Mouse (Mus musculus) heart, embryonic 13.5 days (tissue): Measurements from ENCODE around the gene Akr1b8. TPM values are rescaled to one million over a fixed set of nuclear protein-coding genes. Genes with fewer than 3 reads are reported as not detected.
"Not testable (repeated sequence)": the region's sequence is repeated elsewhere in the genome, so short reads cannot be mapped to it uniquely, and the experiment has no call there.

Experiments used
- ATAC-seq: fragments of 200-750 bp; cut with Nextera tagmentation; 2 replicates; pipeline ENCODE4 v1.8.0; 2017; ENCODE audit warnings: moderate TSS enrichment; ENCODE audit not compliant: insufficient number of reproducible peaks, low FRiP score, low TSS enrichment; ENCODE audit errors: extremely low read depth
- H3K27ac ChIP-seq: fragments of 300-500 bp; sonication (generic); replicated peaks from 2 replicates; pipeline ENCODE4 v1.5.1; 2015; ENCODE audit warnings: moderate library complexity, mild to moderate bottlenecking, inconsistent platforms
- H3K27me3 ChIP-seq: fragments of 300-500 bp; sonication (generic); replicated peaks from 2 replicates; pipeline ENCODE4 v1.6.1; 2015; ENCODE audit warnings: mild to moderate bottlenecking, inconsistent platforms
- H3K36me3 ChIP-seq: fragments of 300-500 bp; sonication (generic); 2 replicates; pipeline ENCODE4 v1.6.1; 2015; ENCODE audit warnings: mild to moderate bottlenecking, inconsistent platforms
- H3K4me1 ChIP-seq: fragments of 300-500 bp; sonication (generic); 2 replicates; pipeline ENCODE4 v1.6.1; 2015; ENCODE audit warnings: inconsistent platforms
- H3K4me2 ChIP-seq: fragments of 300-500 bp; sonication (generic); 2 replicates; pipeline ENCODE4 v1.6.1; 2015; ENCODE audit warnings: inconsistent platforms, mild to moderate bottlenecking, moderate library complexity
- H3K4me3 ChIP-seq: fragments of 300-500 bp; sonication (generic); 2 replicates; pipeline ENCODE4 v1.5.1; 2015; ENCODE audit warnings: moderate library complexity, mild to moderate bottlenecking, inconsistent platforms
- H3K9ac ChIP-seq: fragments of 300-500 bp; sonication (generic); 2 replicates; pipeline ENCODE4 v1.6.1; 2015; ENCODE audit warnings: inconsistent platforms, mild to moderate bottlenecking, moderate library complexity
- H3K9me3 ChIP-seq: fragments of 300-500 bp; sonication (generic); 2 replicates; pipeline ENCODE4 v1.6.1; 2016; ENCODE audit warnings: inconsistent platforms
- WGBS: fragments of 180-500 bp; shearing (Covaris S2); methylation state at CpG from one replicate; pipeline ENCODE4 v1.1.7; 2015; ENCODE audit warnings: mixed read lengths; 5-methylcytosine and 5-hydroxymethylcytosine counted together
- polyA plus RNA-seq: library from polyadenylated mRNA; unstranded; fragments of >200 nt; fragmentation: Nextera tagmentation; extraction: Ambion mirVana; gene quantifications from 2 replicates; pipeline ENCODE4 v1.2.1, GENCODE M21; 2015

Gene Akr1b8
- polyA plus RNA-seq, 1 experiment from 2014 or later: 12.0 TPM

DNA sequence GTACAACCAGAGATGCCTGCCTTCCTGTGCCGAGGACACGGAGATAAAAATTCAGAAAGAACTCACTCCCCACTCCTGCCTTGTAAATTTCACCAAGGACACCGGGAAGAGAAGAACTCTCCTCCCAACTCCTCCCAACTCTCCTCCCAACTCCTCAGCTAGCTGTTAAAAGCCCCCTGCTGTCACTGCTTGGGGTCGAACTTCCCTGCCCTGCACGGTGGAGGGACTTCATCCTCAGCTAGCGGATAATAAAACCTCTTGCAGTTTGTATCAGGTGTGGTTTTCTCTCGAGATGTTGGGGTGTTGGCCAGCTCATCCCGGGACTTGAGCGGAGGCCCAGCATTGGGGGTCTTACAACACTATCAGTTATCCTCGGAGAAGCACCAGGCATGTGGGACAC is 2.4 kb upstream of the Akr1b8 start:
- ATAC-seq, H3K27ac ChIP-seq, H3K9ac ChIP-seq, H3K4me2 ChIP-seq, H3K36me3 ChIP-seq, H3K27me3 ChIP-seq, H3K9me3 ChIP-seq, H3K4me3 ChIP-seq: not testable (repeated sequence)
- WGBS: 25% methylated on average over 10 of the region's 10 CpGs
- peaks cover 30% of the 10 kb centered on the region for H3K4me1 ChIP-seq

DNA sequence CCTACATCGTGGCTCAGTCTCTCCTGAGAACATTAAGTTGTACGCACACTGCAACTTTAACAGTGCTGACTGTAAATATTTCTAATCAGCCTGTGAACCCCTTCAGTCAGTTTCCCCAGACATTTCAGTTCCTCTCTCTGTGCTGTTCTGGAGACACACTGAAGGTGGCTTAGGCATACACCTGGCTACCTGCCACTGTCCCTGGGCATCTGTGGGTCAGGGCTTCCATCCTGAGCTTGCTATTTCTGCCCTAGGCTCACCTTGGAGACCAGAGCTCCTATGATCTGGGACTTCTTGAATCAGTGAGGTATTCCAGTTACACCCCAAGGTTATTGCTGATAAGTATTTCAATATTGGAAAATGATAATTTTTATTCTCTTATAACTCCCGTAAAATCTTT is 1.5 kb upstream of the Akr1b8 start:
- no peak for ATAC-seq
- H3K4me3 ChIP-seq: no peak overlapping the region

DNA sequence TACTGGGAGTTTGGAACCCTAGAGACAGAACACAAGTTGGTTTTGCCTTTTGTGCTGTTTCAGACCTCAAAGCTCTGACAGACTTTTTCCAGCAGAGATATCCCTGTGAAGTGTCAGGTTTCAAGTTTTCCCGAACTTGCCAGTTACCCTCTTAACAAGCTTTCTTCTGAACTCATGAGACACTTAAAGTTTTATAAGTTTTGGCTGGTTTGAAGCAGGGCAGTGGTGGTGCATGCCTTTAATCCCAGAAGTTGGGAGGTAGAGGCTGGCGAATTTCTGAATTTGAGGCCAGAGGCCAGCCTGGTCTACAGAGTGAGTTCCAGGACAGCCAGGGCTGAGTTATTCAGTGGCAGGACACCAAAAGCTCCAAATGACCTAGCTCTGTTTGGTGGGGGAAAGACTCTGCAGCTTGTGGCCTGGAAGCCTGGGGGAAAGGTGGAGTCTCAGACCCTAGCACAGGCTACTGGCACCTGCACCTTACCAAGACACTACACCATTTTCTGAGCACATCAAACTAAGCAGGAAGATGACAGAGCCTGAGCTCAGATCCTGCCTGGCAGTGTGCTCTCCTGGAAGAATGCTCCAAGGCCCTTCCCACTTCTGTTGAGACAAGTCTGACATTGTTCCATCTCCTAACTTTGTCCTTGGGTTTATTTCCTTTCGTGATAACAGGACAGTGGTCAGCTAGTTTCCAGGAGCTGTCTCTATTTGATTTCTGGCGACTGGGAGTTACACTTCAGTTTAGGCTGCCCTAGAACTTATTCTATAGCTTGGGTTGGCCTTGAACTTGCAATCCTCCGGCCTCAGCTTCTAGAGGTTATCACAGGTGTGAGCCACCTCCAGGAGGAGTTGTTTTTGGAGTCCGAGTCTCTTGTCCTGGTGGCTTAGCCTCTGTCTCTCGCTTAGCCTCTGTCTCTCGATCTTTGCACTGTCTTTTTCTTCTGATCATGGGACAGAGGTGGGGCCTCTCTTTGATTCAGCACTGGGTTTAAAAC is 732 bp downstream of the Akr1b8 start:
- H3K36me3 ChIP-seq: no peaks in the 10 kb centered on the region
- H3K9me3 ChIP-seq: no peaks in the 10 kb centered on the region
- 49% methylated on average over 8 of the region's 8 CpGs for WGBS
- peak overlapping the region; percentile 68 for H3K4me2 ChIP-seq
- peak overlapping the region; percentile 79 for H3K27ac ChIP-seq
- H3K27me3 ChIP-seq: no peaks in the 10 kb centered on the region
- peaks cover 30% of the 10 kb centered on the region for H3K4me1 ChIP-seq
- peak overlapping the region; percentile 44 for H3K4me3 ChIP-seq
- no peak for ATAC-seq
- H3K9ac ChIP-seq: peak overlapping the region; percentile 64; the same call in 1 of the 2 replicates

More for the DNA sequence above, 1.5 kb upstream of the Akr1b8 start:
- Histone ChIP-seq H3K4me1 (peaks cover 30% of the 10 kb centered on the region), H3K27me3 (no peaks in the 10 kb centered on the region), H3K36me3 (no peaks in the 10 kb centered on the region), H3K9me3 (no peaks in the 10 kb centered on the region), H3K9ac (no peak overlapping the region), H3K27ac (no peak overlapping the region), H3K4me2 (no peak overlapping the region)
- WGBS: 86% methylated on average over 3 of the region's 3 CpGs

- Histone ChIP-seq H3K4me3 (no peak overlapping the region), H3K9ac (no peak overlapping the region), H3K27ac (peak overlapping the region; percentile 40; the same call in 1 of the 2 replicates), H3K4me1 (peaks cover 30% of the 10 kb centered on the region), H3K9me3 (no peaks in the 10 kb centered on the region), H3K4me2 (no peak overlapping the region), H3K27me3 (no peaks in the 10 kb centered on the region), H3K36me3 (no peaks in the 10 kb centered on the region)
- no peak for ATAC-seq
- WGBS: 30% methylated on average over 6 of the region's 6 CpGs
These were observed 1.4 kb downstream of the Akr1b8 start for GRCm38 (mm10) chr6:34355349-34355747.

GRCm38 (mm10) chr6:34355841-34356240 is 1.9 kb downstream of the Akr1b8 start:
- H3K4me1 ChIP-seq: peaks cover 30% of the 10 kb centered on the region

DNA sequence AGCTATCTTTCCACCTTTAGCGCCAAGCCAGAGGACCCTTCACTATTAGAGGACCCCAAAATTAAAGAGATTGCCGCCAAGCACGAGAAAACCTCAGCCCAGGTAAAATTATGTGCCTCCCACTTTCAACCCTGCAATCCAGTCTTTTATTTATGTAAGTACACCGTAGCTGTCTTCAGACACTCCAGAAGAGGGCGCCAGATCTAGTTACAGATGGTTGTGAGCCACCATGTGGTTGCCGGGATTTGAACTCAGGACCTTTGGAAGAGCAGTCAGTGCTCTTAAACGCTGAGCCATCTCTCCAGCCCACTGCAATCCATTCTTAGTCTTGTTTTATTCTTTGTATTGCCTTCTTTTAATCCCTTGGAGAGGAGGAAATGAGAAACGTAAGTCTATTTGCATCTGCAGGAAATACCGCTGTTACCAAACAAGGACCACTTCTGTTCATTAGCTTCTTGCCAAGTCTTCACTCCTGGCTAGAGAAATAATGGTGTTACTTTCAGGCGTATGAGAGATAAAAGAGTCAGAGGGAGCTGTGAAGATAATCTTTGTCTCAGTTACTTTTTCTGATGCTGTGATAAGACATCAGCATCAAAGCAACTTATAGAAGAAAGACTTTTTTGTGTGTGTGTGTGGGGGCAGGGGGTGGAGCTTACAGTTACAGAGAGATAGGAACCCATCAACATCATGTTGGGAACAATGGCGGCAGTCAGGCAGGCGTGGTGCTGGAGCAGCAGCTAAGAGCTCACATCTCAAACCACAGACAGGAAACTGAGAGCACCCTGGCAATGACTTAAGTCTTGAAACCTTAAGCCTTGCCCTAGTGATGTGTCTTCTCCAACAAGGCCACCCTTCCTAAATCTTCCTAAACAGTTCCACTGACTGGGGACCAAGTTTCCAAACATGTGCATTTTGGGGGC is 10.6 kb downstream of the Akr1b8 start:
- H3K36me3 ChIP-seq: peaks cover 11% of the 10 kb centered on the region; the same call in 1 of the 2 replicates
- no peak overlapping the region for H3K27ac ChIP-seq
- no peaks in the 10 kb centered on the region for H3K27me3 ChIP-seq
- 77% methylated on average over 12 of the region's 12 CpGs for WGBS
- no peak for ATAC-seq
- no peak overlapping the region for H3K4me2 ChIP-seq
- no peaks in the 10 kb centered on the region for H3K9me3 ChIP-seq
- no peak overlapping the region for H3K4me3 ChIP-seq
- H3K9ac ChIP-seq: no peak overlapping the region
- peaks cover 3% of the 10 kb centered on the region; the same call in 1 of the 2 replicates for H3K4me1 ChIP-seq

More at GRCm38 (mm10) chr6:34355841-34356240, 1.9 kb downstream of the Akr1b8 start:
- H3K9me3 ChIP-seq: no peaks in the 10 kb centered on the region
- no peak overlapping the region for H3K9ac ChIP-seq
- H3K27me3 ChIP-seq: no peaks in the 10 kb centered on the region
- no peak for ATAC-seq
- H3K4me2 ChIP-seq: no peak overlapping the region
- H3K27ac ChIP-seq: no peak overlapping the region
- no peaks in the 10 kb centered on the region for H3K36me3 ChIP-seq
- no peak overlapping the region for H3K4me3 ChIP-seq
- WGBS: 59% methylated on average over 9 of the region's 9 CpGs

GRCm38 (mm10) chr6:34367998-34368397 is 14.1 kb downstream of the Akr1b8 start:
- Histone ChIP-seq H3K4me1 (peaks cover 3% of the 10 kb centered on the region; the same call in 1 of the 2 replicates), H3K27me3 (no peaks in the 10 kb centered on the region), H3K4me3 (no peak overlapping the region), H3K4me2 (no peak overlapping the region), H3K9me3 (no peaks in the 10 kb centered on the region), H3K9ac (no peak overlapping the region), H3K27ac (no peak overlapping the region), H3K36me3 (peaks cover 11% of the 10 kb centered on the region; the same call in 1 of the 2 replicates)
- 62% methylated on average over 9 of the region's 9 CpGs for WGBS
- ATAC-seq: no peak

- no peak overlapping the region for H3K4me3 ChIP-seq
- peaks cover 2% of the 10 kb centered on the region; the same call in 1 of the 2 replicates for H3K36me3 ChIP-seq
- no peak overlapping the region for H3K4me2 ChIP-seq
- H3K27ac ChIP-seq: no peak overlapping the region
- no peak overlapping the region for H3K9ac ChIP-seq
- no peak for ATAC-seq
- 80% methylated on average over 8 of the region's 8 CpGs for WGBS
- H3K27me3 ChIP-seq: no peaks in the 10 kb centered on the region
- no peaks in the 10 kb centered on the region for H3K9me3 ChIP-seq
- peaks cover 3% of the 10 kb centered on the region; the same call in 1 of the 2 replicates for H3K4me1 ChIP-seq
These were observed 16.2 kb downstream of the Akr1b8 start for GRCm38 (mm10) chr6:34370081-34370480.

DNA sequence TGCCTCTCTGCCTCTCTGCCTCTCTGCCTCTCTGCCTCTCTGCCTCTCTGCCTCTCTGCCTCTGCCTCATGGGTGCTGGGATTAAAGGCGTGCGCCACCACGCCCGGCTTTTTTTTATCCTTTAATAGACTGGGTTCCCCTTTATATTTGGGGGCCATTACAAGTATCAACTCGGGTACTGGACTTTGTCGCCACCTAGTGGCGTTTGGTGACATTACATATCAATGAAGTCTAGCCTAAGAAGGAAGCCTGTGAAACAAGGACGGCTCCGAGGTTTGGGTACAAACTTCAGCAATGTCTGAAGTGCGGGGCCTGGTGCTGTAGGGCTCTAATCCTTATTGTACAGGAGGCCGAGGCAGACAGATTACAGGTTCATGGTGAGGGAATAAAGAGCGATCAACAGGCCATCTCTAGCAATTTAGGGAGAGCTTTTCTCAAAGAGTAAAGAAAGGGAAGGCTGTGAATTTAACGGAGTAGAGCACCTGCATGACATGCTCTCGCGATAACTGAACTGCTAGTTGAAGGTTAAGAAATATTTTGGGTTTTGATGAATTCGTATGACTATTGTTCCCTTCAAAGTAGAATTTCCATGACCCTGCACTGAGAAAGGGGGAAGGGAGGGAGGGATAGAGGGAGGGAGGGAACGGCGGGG is 17.9 kb downstream of the Akr1b8 start:
- H3K36me3 ChIP-seq: no peaks in the 10 kb centered on the region
- no peak for ATAC-seq

DNA sequence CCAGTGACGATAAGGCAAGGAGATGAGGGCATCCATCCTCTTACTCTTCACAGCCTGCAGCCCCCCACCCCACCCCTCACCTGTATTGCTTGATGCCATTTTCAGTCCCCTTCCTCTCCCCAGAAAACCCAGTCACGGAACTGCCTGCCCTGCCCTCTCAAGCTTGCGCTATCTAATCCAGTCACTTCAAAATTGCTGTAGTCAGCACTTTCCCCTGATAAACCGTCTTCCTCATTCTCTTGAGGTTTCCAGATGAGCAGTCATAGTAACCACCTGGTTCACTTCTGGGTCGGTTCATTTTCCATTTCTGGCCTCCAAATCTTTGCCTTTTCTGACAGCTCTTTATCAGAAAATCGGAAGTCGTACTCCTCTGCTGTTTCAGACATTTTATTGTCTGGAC is 19.9 kb downstream of the Akr1b8 start:
- no peak overlapping the region for H3K4me2 ChIP-seq
- H3K9ac ChIP-seq: no peak overlapping the region
- H3K27ac ChIP-seq: no peak overlapping the region
- ATAC-seq: no peak
- H3K36me3 ChIP-seq: no peaks in the 10 kb centered on the region
- WGBS: 65% methylated on average over 7 of the region's 7 CpGs
- no peaks in the 10 kb centered on the region for H3K27me3 ChIP-seq
- no peaks in the 10 kb centered on the region for H3K4me1 ChIP-seq
- no peak overlapping the region for H3K4me3 ChIP-seq
- H3K9me3 ChIP-seq: no peaks in the 10 kb centered on the region

More for the DNA sequence above, 17.9 kb downstream of the Akr1b8 start:
- no peaks in the 10 kb centered on the region for H3K9me3 ChIP-seq
- H3K4me1 ChIP-seq: peaks cover 3% of the 10 kb centered on the region; the same call in 1 of the 2 replicates
- H3K27me3 ChIP-seq: no peaks in the 10 kb centered on the region
- H3K9ac ChIP-seq: peak overlapping the region; percentile 73
- H3K4me3 ChIP-seq: peak overlapping the region; percentile 27; the same call in 1 of the 2 replicates
- WGBS: 24% methylated on average over 18 of the region's 18 CpGs
- peak overlapping the region; percentile 59 for H3K4me2 ChIP-seq
- H3K27ac ChIP-seq: no peak overlapping the region
